Mouse (Mus musculus) liver, adult 2 months (tissue): Measurements from ENCODE around the gene Rpl13a.

Experiments
- CTCF ChIP-seq: fragments of 200-500 bp; IDR thresholded peaks from 2 replicates; pipeline ENCODE4 v1.5.1; 2011; ENCODE audit warnings: low read depth, low read length, control low read depth
- POLR2A ChIP-seq: fragments of 200-500 bp; IDR thresholded peaks from 2 replicates; pipeline ENCODE4 v1.6.1; 2011; ENCODE audit warnings: low read length, control low read depth; ENCODE audit not compliant: insufficient read depth; ENCODE audit errors: extremely low read depth

DNA sequence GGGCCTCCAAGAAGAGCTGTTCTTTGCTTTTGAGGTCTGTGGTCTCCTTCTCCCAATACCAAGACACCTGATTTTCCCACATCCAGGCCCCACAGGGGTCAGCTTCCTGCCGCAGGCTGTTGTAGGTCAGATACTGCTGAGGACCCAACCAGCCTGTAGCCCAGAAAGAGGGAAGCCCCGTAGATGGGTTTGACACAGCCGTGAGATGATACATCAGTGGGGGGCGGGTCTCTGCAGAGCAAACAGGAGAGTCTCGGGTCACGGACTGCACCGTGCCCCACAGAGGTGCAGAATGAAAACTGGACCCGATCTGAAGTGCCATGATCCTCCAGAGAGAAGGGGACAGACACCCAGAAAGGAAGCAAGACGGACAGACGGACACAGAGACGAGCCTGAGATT, 26.1 kb downstream of the Rpl13a start:
- TF ChIP-seq POLR2A (no peak), CTCF (no peak)
